Mouse (Mus musculus) ES-Bruce4 (cell line): ENCODE results near the gene Sox1. TPM values are rescaled to one million over a fixed set of nuclear protein-coding genes. Genes with fewer than 3 reads are reported as not detected.

ENCODE experiments used
- H3K27ac ChIP-seq: 2 replicates; pipeline ENCODE4 v1.5.1; 2012; ENCODE audit warnings: low read length, inconsistent platforms; ENCODE audit not compliant: insufficient read depth
- H3K27me3 ChIP-seq: 2 replicates; pipeline ENCODE4 v1.6.1; 2012; ENCODE audit warnings: mild to moderate bottlenecking, low read length, inconsistent platforms; ENCODE audit not compliant: control insufficient read depth, poor library complexity, insufficient read depth, severe bottlenecking
- H3K36me3 ChIP-seq: 2 replicates; pipeline ENCODE4 v1.6.1; 2012; ENCODE audit warnings: inconsistent platforms, mild to moderate bottlenecking, low read length, moderate library complexity; ENCODE audit not compliant: control insufficient read depth, poor library complexity, insufficient read depth, severe bottlenecking
- H3K4me1 ChIP-seq: one replicate; pipeline ENCODE4 v1.8.1; 2011; ENCODE audit warnings: low read length; ENCODE audit not compliant: control insufficient read depth, insufficient read depth
- H3K4me3 ChIP-seq: 2 replicates; pipeline ENCODE4 v1.5.1; 2011; ENCODE audit warnings: low read depth, mild to moderate bottlenecking, low read length
- H3K9ac ChIP-seq: 2 replicates; pipeline ENCODE4 v1.6.1; 2012; ENCODE audit warnings: low read depth, mild to moderate bottlenecking, inconsistent platforms; ENCODE audit not compliant: poor library complexity, severe bottlenecking
- H3K9me3 ChIP-seq: replicated peaks from 2 replicates; pipeline ENCODE4 v1.6.1; 2012; ENCODE audit warnings: mild to moderate bottlenecking, low read length, inconsistent platforms; ENCODE audit not compliant: control insufficient read depth, poor library complexity, insufficient read depth, severe bottlenecking
- CTCF ChIP-seq: IDR thresholded peaks from one replicate; pipeline ENCODE4 v1.8.1; 2011; ENCODE audit warnings: low read depth, low read length
- EP300 ChIP-seq: IDR thresholded peaks from 2 replicates; pipeline ENCODE4 v1.6.1; 2011; ENCODE audit warnings: low read depth, low read length; ENCODE audit not compliant: insufficient read depth
- POLR2A ChIP-seq: IDR thresholded peaks from one replicate; pipeline ENCODE4 v1.8.1; 2011; ENCODE audit warnings: low read length; ENCODE audit not compliant: insufficient read depth
- polyA plus RNA-seq: library from polyadenylated mRNA; stranded (reverse); fragments of >200 nt; gene quantifications from 2 replicates; pipeline ENCODE4 v1.2.4, GENCODE M21; 2011; ENCODE audit warnings: low read depth; ENCODE audit not compliant: missing spikeins, insufficient read depth, insufficient read length

The Sox1 gene
- polyA plus RNA-seq, 1 experiment: 0.37 TPM

- no peak overlapping the region for H3K27ac ChIP-seq
- no peak overlapping the region for H3K9ac ChIP-seq
- H3K9me3 ChIP-seq: peaks cover 2% of the 10 kb centered on the region; the same call in 1 of the 2 replicates
- no peak overlapping the region for H3K4me3 ChIP-seq
- H3K27me3 ChIP-seq: no peaks in the 10 kb centered on the region; the same call in 1 of the 2 replicates
- H3K36me3 ChIP-seq: no peaks in the 10 kb centered on the region
- H3K4me1 ChIP-seq: no peaks in the 10 kb centered on the region
- TF ChIP-seq CTCF: no peak
- no peak for TF ChIP-seq EP300
- no peak for TF ChIP-seq POLR2A
Measured at GRCm38 (mm10) chr8:12354406-12355025, 40.6 kb upstream of the Sox1 start.

GRCm38 (mm10) chr8:12368161-12368560 lies 26.9 kb upstream of the Sox1 start:
- no peak overlapping the region for H3K27ac ChIP-seq
- no peaks in the 10 kb centered on the region for H3K36me3 ChIP-seq
- H3K4me3 ChIP-seq: no peak overlapping the region
- H3K4me1 ChIP-seq: no peaks in the 10 kb centered on the region
- no peaks in the 10 kb centered on the region for H3K27me3 ChIP-seq
- no peak for TF ChIP-seq POLR2A
- TF ChIP-seq CTCF: no peak
- no peak for TF ChIP-seq EP300
- no peak overlapping the region for H3K9ac ChIP-seq
- H3K9me3 ChIP-seq: peaks cover 5% of the 10 kb centered on the region; the same call in 1 of the 2 replicates

- Histone ChIP-seq H3K36me3 (no peaks in the 10 kb centered on the region), H3K9me3 (peaks cover 5% of the 10 kb centered on the region; the same call in 1 of the 2 replicates), H3K4me3 (no peak overlapping the region), H3K27me3 (no peaks in the 10 kb centered on the region), H3K4me1 (no peaks in the 10 kb centered on the region), H3K27ac (no peak overlapping the region), H3K9ac (no peak overlapping the region)
- no peak for TF ChIP-seq POLR2A
- TF ChIP-seq CTCF: no peak
- no peak for TF ChIP-seq EP300
Measured at GRCm38 (mm10) chr8:12368856-12369255, 26.2 kb upstream of the Sox1 start.

- no peaks in the 10 kb centered on the region for H3K36me3 ChIP-seq
- no peak overlapping the region for H3K4me3 ChIP-seq
- no peak for TF ChIP-seq EP300
- TF ChIP-seq POLR2A: no peak
- TF ChIP-seq CTCF: no peak
- peaks cover 30% of the 10 kb centered on the region for H3K27me3 ChIP-seq
- no peak overlapping the region for H3K27ac ChIP-seq
- no peak overlapping the region for H3K9ac ChIP-seq
- no peaks in the 10 kb centered on the region for H3K4me1 ChIP-seq
- no peaks in the 10 kb centered on the region for H3K9me3 ChIP-seq
Measured at GRCm38 (mm10) chr8:12381111-12381510, 14.0 kb upstream of the Sox1 start.

- TF ChIP-seq EP300 (no peak), CTCF (no peak), POLR2A (no peak)
- no peak overlapping the region for H3K27ac ChIP-seq
- H3K36me3 ChIP-seq: no peaks in the 10 kb centered on the region
- H3K9ac ChIP-seq: no peak overlapping the region
- no peaks in the 10 kb centered on the region for H3K9me3 ChIP-seq
- no peaks in the 10 kb centered on the region for H3K4me1 ChIP-seq
- peaks cover 47% of the 10 kb centered on the region for H3K27me3 ChIP-seq
- no peak overlapping the region for H3K4me3 ChIP-seq
Measured at GRCm38 (mm10) chr8:12382707-12383561, 12.2 kb upstream of the Sox1 start.
